Mouse (Mus musculus) midbrain, embryonic 13.5 days (tissue): ENCODE measurements around the gene Spg7. TPM values are rescaled to one million over a fixed set of nuclear protein-coding genes. Genes with fewer than 3 reads are reported as not detected.

ENCODE experiments used
- ATAC-seq: fragments of 200-750 bp; cut with Nextera tagmentation; 2 replicates; pipeline ENCODE4 v1.8.0; 2017; ENCODE audit warnings: mild to moderate bottlenecking, moderate TSS enrichment, moderate library complexity
- H3K27ac ChIP-seq: fragments of 300-500 bp; sonication (generic); 2 replicates; pipeline ENCODE4 v1.5.1; 2015; ENCODE audit warnings: inconsistent platforms, mild to moderate bottlenecking, moderate library complexity
- H3K27me3 ChIP-seq: fragments of 300-500 bp; sonication (generic); 2 replicates; pipeline ENCODE4 v1.6.1; 2015; ENCODE audit warnings: mild to moderate bottlenecking, inconsistent platforms
- H3K36me3 ChIP-seq: fragments of 300-500 bp; sonication (generic); 2 replicates; pipeline ENCODE4 v1.6.1; 2015; ENCODE audit warnings: mild to moderate bottlenecking, inconsistent platforms
- H3K4me1 ChIP-seq: fragments of 300-500 bp; sonication (generic); replicated peaks from 2 replicates; pipeline ENCODE4 v1.6.1; 2015; ENCODE audit warnings: inconsistent platforms
- H3K4me2 ChIP-seq: fragments of 300-500 bp; sonication (generic); replicated peaks from 2 replicates; pipeline ENCODE4 v1.6.1; 2015; ENCODE audit warnings: moderate library complexity, mild to moderate bottlenecking, inconsistent platforms
- H3K4me3 ChIP-seq: fragments of 300-500 bp; sonication (generic); replicated peaks from 2 replicates; pipeline ENCODE4 v1.5.1; 2015; ENCODE audit warnings: mild to moderate bottlenecking, inconsistent platforms
- H3K9ac ChIP-seq: fragments of 300-500 bp; sonication (generic); replicated peaks from 2 replicates; pipeline ENCODE4 v1.6.1; 2015; ENCODE audit warnings: mild to moderate bottlenecking, inconsistent platforms
- H3K9me3 ChIP-seq: fragments of 300-500 bp; sonication (generic); 2 replicates; pipeline ENCODE4 v1.6.1; 2016; ENCODE audit warnings: mild to moderate bottlenecking, inconsistent platforms
- WGBS: fragments of 180-500 bp; shearing (Covaris S2); methylation state at CpG from one replicate; pipeline ENCODE4 v1.1.7; 2015; 5-methylcytosine and 5-hydroxymethylcytosine counted together
- polyA plus RNA-seq: library from polyadenylated mRNA; unstranded; fragments of >200 nt; fragmentation: Nextera tagmentation; extraction: Ambion mirVana; gene quantifications from 2 replicates; pipeline ENCODE4 v1.2.1, GENCODE M21; 2015

Gene Spg7
- polyA plus RNA-seq, 1 experiment from 2014 or later, result 52.0 TPM

DNA sequence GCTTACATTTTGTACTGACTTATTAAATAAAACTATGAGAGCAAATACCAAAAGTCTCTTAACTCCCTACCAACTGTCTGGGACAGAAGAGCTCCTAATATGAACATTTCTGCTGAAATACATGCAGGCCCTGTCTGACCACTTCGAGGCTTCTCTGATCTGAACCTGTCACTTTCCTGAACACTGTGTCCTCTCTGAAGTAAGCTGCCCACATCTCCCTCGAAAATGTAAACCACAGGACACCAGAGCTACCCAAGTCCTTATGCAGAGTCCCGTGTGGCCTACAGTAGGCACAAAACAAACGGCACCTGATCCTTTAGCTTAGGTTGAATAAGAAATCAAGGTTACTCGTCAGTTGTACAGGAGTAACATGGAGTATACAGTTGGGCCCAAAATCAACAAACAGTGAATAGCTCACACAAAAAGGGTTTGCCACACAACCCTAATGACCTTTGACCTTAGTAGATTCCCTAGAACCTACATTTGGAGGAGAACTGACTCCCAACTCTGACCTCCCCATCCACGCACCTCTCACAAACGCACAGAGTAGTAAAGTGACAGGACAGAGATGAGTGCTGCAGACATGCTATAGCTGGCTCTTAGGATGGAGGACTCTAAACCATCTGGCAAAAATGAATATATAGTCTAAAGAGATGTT, 31.3 kb upstream of the Spg7 start:
- Histone ChIP-seq H3K9me3 (no peaks in the 10 kb centered on the region), H3K4me3 (no peak overlapping the region), H3K27me3 (no peaks in the 10 kb centered on the region), H3K36me3 (no peaks in the 10 kb centered on the region), H3K4me1 (peaks cover 38% of the 10 kb centered on the region), H3K27ac (no peak overlapping the region), H3K4me2 (no peak overlapping the region), H3K9ac (no peak overlapping the region)
- 88% methylated on average over 7 of the region's 7 CpGs for WGBS
- no peak for ATAC-seq

DNA sequence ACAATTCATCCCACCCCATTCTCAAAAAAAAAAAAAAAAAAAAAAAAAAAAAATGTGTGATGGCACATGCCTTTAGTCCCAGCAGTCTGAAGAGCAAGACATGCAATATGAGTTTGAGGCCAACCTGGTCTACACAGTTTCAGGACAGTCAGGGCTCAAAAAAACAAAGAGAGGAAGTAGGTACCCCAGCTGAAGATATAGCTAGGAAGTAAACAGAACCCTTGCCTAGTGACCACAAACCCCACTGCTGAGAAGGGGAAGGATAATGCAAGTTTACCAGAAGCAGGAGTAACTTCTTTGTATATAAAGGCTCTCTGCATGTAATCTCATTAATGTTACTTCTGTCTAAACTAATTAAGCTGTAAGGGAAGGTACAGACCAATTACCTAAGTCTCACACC, 30.0 kb upstream of the Spg7 start:
- no peaks in the 10 kb centered on the region for H3K36me3 ChIP-seq
- no peak overlapping the region for H3K9ac ChIP-seq
- ATAC-seq, result no peak
- no peaks in the 10 kb centered on the region for H3K9me3 ChIP-seq
- no peaks in the 10 kb centered on the region for H3K27me3 ChIP-seq
- no peak overlapping the region for H3K4me2 ChIP-seq
- no peak overlapping the region for H3K27ac ChIP-seq
- no peak overlapping the region for H3K4me3 ChIP-seq
- H3K4me1 ChIP-seq, result peaks cover 45% of the 10 kb centered on the region

DNA sequence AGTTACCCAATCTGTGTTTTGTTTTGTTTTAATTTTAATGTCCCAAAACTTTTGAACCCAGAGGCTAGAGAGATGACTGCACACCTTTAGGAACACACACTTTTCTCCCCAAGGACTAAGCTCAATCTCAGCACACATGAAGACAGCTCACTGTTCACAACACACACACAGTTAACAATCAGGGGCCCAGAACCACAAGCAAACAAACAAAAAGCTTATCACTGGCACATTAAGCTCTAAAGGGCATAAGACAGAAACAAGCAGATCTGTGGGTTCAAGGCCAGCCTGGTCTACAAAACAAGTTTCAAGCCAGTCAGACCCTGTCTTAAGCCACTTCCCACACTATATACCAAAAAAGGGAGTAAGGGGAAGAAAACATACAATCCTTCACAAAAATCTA, 29.3 kb upstream of the Spg7 start:
- no peak for ATAC-seq
- Histone ChIP-seq H3K27ac (no peak overlapping the region), H3K27me3 (no peaks in the 10 kb centered on the region), H3K36me3 (no peaks in the 10 kb centered on the region), H3K4me1 (peaks cover 47% of the 10 kb centered on the region), H3K4me3 (no peak overlapping the region), H3K9ac (no peak overlapping the region), H3K9me3 (no peaks in the 10 kb centered on the region), H3K4me2 (no peak overlapping the region)

DNA sequence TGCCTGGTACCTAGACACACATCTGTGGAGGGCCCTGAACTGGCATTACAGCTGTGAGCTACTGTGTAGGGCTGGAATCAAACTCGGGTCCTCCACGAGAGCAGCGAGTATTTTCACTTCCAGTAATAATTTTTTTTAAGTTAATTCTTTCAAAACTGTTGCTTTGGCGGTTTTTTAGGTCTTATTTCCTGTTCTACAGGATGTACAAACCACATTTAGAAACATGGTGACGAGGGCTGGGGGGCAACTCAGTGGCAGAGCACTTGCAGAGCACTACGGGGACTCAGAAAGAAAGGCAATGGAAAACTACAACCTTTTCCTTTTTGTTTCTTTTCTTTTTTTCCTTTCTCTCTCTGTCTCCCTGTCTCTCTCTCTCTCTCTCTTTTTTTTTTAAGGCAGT, 28.6 kb upstream of the Spg7 start:
- Histone ChIP-seq H3K27me3 (no peaks in the 10 kb centered on the region), H3K36me3 (no peaks in the 10 kb centered on the region), H3K4me2 (no peak overlapping the region), H3K27ac (no peak overlapping the region), H3K4me3 (no peak overlapping the region), H3K9ac (no peak overlapping the region), H3K9me3 (no peaks in the 10 kb centered on the region), H3K4me1 (peaks cover 54% of the 10 kb centered on the region)
- 86% methylated on average over 6 of the region's 6 CpGs for WGBS
- ATAC-seq, result no peak

DNA sequence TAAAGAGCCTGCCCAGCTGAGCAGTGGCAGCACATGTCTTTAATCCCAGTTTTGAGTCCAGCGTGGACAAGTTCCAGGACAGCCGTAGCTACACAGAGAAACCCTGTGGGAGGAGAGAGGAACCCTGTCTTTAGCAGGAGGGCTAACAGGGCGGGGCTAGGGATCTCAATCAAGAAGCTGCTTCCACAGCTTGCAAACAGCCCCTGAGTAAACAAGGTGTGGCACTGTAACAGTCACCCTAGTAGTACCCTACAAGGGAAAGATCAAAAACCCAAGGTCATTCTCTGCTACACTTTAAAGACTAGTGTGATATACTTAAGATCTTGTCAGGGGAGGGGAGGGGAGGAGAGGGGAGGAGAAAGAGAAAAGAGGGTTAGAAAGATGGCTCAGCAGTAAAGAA, 25.8 kb upstream of the Spg7 start:
- H3K27me3 ChIP-seq, result no peaks in the 10 kb centered on the region
- peaks cover 66% of the 10 kb centered on the region for H3K4me1 ChIP-seq
- no peaks in the 10 kb centered on the region for H3K9me3 ChIP-seq
- H3K27ac ChIP-seq, result no peak overlapping the region
- no peak overlapping the region for H3K9ac ChIP-seq
- no peak for ATAC-seq
- WGBS, result 69% methylated on average over 3 of the region's 3 CpGs
- H3K36me3 ChIP-seq, result no peaks in the 10 kb centered on the region
- no peak overlapping the region for H3K4me3 ChIP-seq
- no peak overlapping the region for H3K4me2 ChIP-seq

DNA sequence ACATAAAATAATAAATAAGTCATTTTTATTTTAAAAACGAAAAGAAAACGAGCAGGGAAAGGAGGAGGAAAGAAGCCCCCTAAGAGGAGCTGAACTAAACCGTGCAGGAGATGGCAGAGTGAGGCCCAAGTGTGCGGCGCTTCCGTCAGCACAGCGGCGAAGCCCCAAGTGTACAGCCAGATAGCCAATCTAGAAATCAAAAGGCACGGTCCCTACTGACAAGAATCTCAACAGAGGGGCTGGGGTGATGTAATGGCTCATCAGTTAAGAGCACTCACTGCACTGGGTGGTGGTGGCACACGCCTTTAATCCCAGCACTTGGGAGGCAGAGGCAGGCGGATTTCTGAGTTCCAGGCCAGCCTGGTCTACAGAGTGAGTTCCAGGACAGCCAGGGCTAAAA, 25.3 kb upstream of the Spg7 start:
- Histone ChIP-seq H3K9ac (no peak overlapping the region), H3K36me3 (no peaks in the 10 kb centered on the region), H3K27me3 (no peaks in the 10 kb centered on the region), H3K4me2 (no peak overlapping the region), H3K4me3 (no peak overlapping the region), H3K9me3 (no peaks in the 10 kb centered on the region), H3K27ac (no peak overlapping the region), H3K4me1 (peaks cover 61% of the 10 kb centered on the region)
- WGBS, result 89% methylated on average over 11 of the region's 11 CpGs
- ATAC-seq, result no peak

DNA sequence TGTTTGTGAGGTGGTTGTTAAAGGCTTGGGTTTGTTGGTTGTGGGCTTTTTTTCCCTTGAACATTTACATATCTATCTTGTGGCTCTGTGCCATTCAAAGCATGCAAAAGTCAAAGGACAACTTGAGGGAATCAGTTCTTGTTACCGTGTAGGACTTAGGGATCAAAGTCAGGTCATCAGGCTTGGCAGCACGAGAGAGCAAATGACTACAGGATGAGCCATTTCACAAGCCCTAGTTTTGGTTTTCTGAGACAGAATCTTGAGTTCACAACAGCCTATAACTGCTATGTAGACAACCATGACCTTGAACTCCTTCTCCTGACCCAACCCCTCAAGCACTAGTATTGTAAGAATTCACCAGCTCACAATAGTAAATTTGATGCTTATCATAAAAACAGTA, 24.4 kb upstream of the Spg7 start:
- ATAC-seq, result no peak
- Histone ChIP-seq H3K27me3 (no peaks in the 10 kb centered on the region), H3K27ac (no peak overlapping the region), H3K4me3 (no peak overlapping the region), H3K4me1 (peaks cover 60% of the 10 kb centered on the region), H3K9ac (no peak overlapping the region), H3K36me3 (no peaks in the 10 kb centered on the region), H3K4me2 (no peak overlapping the region), H3K9me3 (no peaks in the 10 kb centered on the region)
- WGBS, result 69% methylated on average over 2 of the region's 2 CpGs

DNA sequence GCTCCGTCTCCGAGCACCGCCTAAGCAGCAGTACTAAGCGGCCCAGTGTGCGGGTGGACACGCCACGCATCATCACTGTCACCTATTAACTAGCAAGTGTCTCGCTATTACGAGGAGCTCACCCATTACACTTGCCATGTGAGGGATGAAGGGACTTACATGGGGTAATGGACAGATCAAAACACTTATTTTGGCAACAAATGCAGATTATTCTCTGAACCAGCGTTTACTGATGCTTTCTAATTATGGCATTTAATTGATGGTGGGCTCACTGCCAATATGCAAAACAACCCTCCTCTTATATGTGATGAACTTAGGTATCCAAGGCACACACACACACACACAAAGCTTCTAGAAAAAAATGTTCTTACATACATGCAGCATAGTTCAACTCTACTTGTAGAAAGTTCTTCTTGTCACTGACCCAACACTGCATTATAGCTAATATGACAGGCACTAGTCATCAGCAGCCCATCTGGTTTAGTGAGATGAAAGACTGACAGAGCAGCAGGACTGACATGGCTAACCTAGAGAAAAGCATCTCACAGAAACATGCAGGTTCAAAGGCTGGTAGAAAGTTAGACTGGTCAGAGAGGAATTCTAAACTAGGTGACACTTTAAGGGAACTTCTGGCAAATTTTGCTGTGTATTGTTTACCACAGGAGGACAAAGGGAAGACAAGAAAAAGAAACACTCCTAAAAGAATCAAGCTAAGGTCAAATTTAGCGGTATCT, 23.2 kb upstream of the Spg7 start:
- no peaks in the 10 kb centered on the region for H3K9me3 ChIP-seq
- H3K9ac ChIP-seq, result peak overlapping the region; percentile 99; the same call in 1 of the 2 replicates
- peak overlapping the region; percentile 97 for H3K27ac ChIP-seq
- peak overlapping the region; percentile 79 for H3K4me2 ChIP-seq
- no peaks in the 10 kb centered on the region for H3K36me3 ChIP-seq
- WGBS, result 24% methylated on average over 11 of the region's 11 CpGs
- peak overlapping the region; percentile 100 for H3K4me3 ChIP-seq
- ATAC-seq, result no peak
- peaks cover 60% of the 10 kb centered on the region for H3K4me1 ChIP-seq
- no peaks in the 10 kb centered on the region for H3K27me3 ChIP-seq

DNA sequence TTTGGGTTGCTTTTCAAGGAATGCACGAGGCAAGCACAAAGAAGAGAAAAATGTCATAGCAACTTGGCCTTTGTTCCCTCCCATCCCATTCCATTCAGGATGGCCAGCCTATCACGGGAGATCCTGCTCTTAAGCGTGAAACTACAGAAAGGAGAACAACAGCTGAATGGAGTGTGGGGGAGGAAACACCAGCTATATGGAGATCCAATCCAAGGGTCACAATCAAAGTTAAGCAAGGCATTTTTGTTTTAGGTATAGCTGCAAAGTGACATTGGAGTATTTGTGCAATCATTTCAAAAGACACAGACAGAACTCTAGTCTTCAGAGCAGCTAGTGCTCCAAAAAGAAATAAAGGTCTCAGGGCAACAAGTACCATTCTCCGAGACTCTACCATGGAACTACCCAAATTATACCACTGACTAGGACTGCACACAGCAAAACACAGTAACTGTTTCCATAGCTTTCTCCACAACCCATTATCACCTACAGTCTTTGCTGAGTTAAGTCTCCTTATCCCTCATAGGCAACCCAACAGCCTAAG, 22.6 kb upstream of the Spg7 start:
- H3K9ac ChIP-seq, result peak overlapping the region; percentile 99
- WGBS, result 8% methylated on average over 4 of the region's 4 CpGs
- H3K4me2 ChIP-seq, result peak overlapping the region; percentile 79
- H3K27ac ChIP-seq, result peak overlapping the region; percentile 97
- H3K36me3 ChIP-seq, result no peaks in the 10 kb centered on the region
- H3K4me1 ChIP-seq, result peaks cover 54% of the 10 kb centered on the region
- no peak for ATAC-seq
- no peaks in the 10 kb centered on the region for H3K9me3 ChIP-seq
- H3K4me3 ChIP-seq, result peak overlapping the region; percentile 100
- H3K27me3 ChIP-seq, result no peaks in the 10 kb centered on the region

DNA sequence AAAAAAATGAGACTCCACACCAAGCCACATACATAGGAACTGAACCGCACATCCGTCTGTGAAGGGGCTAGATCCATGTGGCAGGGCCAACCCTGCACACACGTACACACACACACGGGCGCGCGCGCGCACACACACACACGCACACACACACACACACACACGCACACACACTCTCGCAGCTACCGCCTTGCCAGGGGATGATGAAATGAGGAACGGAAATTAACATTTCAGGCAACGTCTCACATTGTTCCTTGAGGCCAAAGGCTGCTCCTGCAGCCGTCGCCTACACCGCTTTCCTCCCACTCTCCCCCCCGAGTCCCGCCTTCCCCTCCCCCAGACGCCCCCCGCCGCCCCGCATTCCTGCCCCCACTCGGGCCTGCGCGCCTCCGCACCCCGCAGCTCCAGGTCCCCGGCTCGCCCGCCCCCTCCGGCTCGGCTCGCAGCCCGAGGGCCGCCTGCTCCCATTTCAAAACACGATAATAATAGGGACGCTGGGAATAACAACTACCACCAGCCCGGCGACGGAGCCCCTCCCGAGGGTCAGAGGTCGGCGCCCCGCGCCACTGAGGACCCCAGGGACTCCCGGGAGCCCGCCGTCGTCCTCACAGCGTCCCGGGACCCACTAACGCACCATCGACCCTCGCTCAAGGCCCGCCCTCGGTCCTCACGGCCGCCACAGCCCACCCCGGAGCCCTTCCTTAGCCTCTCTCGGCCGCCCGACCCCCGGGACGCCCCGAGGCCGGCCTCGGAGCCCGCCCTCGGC, 21.6 kb upstream of the Spg7 start:
- H3K9me3 ChIP-seq, result no peaks in the 10 kb centered on the region
- peak overlapping the region; percentile 97 for H3K27ac ChIP-seq
- under 1% methylated on average over 57 of the region's 71 CpGs for WGBS
- H3K27me3 ChIP-seq, result no peaks in the 10 kb centered on the region
- peaks cover 49% of the 10 kb centered on the region for H3K4me1 ChIP-seq
- peak overlapping the region; percentile 99 for H3K9ac ChIP-seq
- no peaks in the 10 kb centered on the region for H3K36me3 ChIP-seq
- H3K4me3 ChIP-seq, result peak overlapping the region; percentile 100
- peak; percentile 6; the same call in 1 of the 2 replicates for ATAC-seq
- H3K4me2 ChIP-seq, result peak overlapping the region; percentile 79

DNA sequence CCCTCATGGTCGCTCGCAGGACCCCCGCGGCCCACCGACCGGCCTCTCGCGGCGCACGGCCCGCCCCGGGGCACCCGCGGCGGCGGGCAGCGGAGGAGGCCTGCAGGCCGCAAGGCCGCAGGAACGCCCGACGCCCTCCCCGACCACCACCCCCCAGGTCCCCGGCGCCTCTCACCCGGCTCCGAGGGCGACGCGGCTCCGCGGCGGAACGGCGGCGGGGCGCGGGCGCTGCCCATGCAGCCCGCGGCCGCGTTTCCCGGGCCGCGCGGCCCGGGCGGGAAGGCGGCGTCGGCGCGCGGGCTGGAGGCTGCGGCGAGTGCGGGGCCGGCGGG, 21.0 kb upstream of the Spg7 start:
- H3K4me1 ChIP-seq, result peaks cover 49% of the 10 kb centered on the region
- peak overlapping the region; percentile 100 for H3K4me3 ChIP-seq
- H3K9me3 ChIP-seq, result no peaks in the 10 kb centered on the region
- WGBS, result under 1% methylated on average over 31 of the region's 60 CpGs
- peak overlapping the region; percentile 99 for H3K9ac ChIP-seq
- H3K27me3 ChIP-seq, result no peaks in the 10 kb centered on the region
- no peaks in the 10 kb centered on the region for H3K36me3 ChIP-seq
- H3K4me2 ChIP-seq, result peak overlapping the region; percentile 79
- no peak for ATAC-seq
- H3K27ac ChIP-seq, result peak overlapping the region; percentile 97
